Mouse (Mus musculus): ENCODE measurements around the gene Cdkal1.

- no peak for TF ChIP-seq CTCF (IDR thresholded peaks at IDR 0.05; ENCODE audit: control insufficient read depth, insufficient read depth, insufficient read length)
- no peak for TF ChIP-seq CEBPB (IDR thresholded peaks at IDR 0.05; ENCODE audit: low read depth)
- TF ChIP-seq MAX (IDR thresholded peaks at IDR 0.05) = no peak
- no peak for TF ChIP-seq MYOG (IDR thresholded peaks at IDR 0.05; ENCODE audit: control insufficient read depth, extremely low read depth, insufficient read length)
- TF ChIP-seq FOSL1 (IDR thresholded peaks at IDR 0.05; ENCODE audit: insufficient read depth, low read length, poor library complexity, severe bottlenecking) = no peak
- no peak for TF ChIP-seq USF1 (IDR thresholded peaks at IDR 0.05; ENCODE audit: low read depth)
Observed at GRCm38 (mm10) chr13:29549761-29550160, 305.7 kb downstream of the Cdkal1 start.
